Comparison of ENCODE assay signal across 19 mouse cellular contexts in genomic region chr6:136723171-136723570, GRCm38 (mm10). TPM values are rescaled to one million over a fixed set of nuclear protein-coding genes. Genes with fewer than 3 reads are reported as not detected.
A peak's percentile ranks its signal among the peaks of the same experiment; 100 is the strongest.
DNase-seq lines count a peak whose midpoint lies in the region; ATAC-seq lines count a peak whose summit lies in the region.
"Had no signal": no experiment of that assay in that cellular context is flagged by ENCODE, and none has a peak within 500 bp of the region (broad histone marks: within the 10 kb centered on the region; RNA-seq: fewer than 3 reads in every experiment).

No protein-coding gene starts in this region.

- intact Hi-C loops in gastrocnemius, postnatal 14 days (cut with DNase I; ENCODE audit: low total_unique reads) = loop anchor here (5.0 kb wide), 2 partner anchors 101 to 301 kb away; no protein-coding TSS in a partner anchor

- ATAC-seq in megakaryocyte, adult 5-6 weeks (ENCODE audit: poor library complexity, severe bottlenecking) = 0 out of 2 replicates have a peak, but pooled peaks have one; percentile 28
- peak; percentile 32; the same call in 1 of the 2 replicates for ATAC-seq in neutrophil, adult 5-6 weeks (ENCODE audit: extremely low read depth, insufficient number of reproducible peaks, low FRiP score, poor library complexity, severe bottlenecking)
- ATAC-seq: activated CD4-positive, CD25-positive, alpha-beta regulatory T cell, adult 4 months; CD4-positive, CD25-positive, alpha-beta regulatory T cell, adult 4 months; forebrain, embryonic 14.5 days; forebrain, embryonic 16.5 days had no signal

- peak; percentile 62 for DNase-seq in A20 (ENCODE audit: low read depth, low spot score)
- no peak for DNase-seq in heart, adult 11 months
- no peak for DNase-seq in gastrocnemius, postnatal 14 days
- no peak for DNase-seq in adrenal gland, postnatal 36 days
- DNase-seq: adrenal gland, adult 8-10 months; adrenal gland, postnatal 14 days; cerebellum, adult 11 months; cerebellum, adult 18-20 months; cerebellum, adult 8-10 months; cerebellum, adult 9-11 months; cerebellum, postnatal 36 days; embryo, embryonic 11 days had no signal

RNA-seq across cellular contexts. Expression of gene Gucy2c, which starts 58.4 kb away (rescaled TPM):
- total RNA-seq in megakaryocyte, adult 5-6 weeks (2015) = 0.27 TPM in 1 of 2 replicates, not detected in the other
- total RNA-seq in megakaryocyte, adult 5-6 weeks (2017) = 0.11 TPM in 1 of 2 replicates, not detected in the other
- total RNA-seq in neutrophil, adult 5-6 weeks (2017) = 0.23 and 0.37 TPM in 2 replicates
- total RNA-seq in gastrocnemius, postnatal 14 days (2021) = not detected
- total RNA-seq in adrenal gland, postnatal 36 days (2021) = not detected
- total RNA-seq: G1E had no signal
